Mouse (Mus musculus): ENCODE data around the gene Ldb1.
"Not testable (repeated sequence)": the region's sequence is repeated elsewhere in the genome, so short reads cannot be mapped to it uniquely, and the experiment has no call there.

Ldb1 gene

DNA sequence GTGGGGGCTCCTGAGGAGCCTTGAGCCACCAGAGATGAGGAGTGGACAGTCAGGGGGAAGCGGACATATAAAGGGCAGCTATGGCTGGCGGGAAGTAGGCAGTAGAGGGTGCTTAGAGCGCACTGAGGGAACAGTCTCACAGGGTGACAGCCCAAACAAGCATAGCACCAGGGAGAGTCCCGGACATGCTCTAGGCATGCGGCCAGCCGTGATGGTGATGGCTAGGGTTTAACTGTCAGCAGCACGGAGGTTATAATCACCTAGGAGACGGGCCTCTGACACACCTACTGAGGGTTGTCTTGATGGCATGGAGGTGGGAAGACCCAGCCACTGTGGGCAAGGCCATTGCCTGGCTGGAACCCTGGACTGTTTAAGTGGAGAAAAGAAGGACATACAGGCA is 18.4 kb downstream of the Ldb1 start:
- no peak for DNase-seq

DNA sequence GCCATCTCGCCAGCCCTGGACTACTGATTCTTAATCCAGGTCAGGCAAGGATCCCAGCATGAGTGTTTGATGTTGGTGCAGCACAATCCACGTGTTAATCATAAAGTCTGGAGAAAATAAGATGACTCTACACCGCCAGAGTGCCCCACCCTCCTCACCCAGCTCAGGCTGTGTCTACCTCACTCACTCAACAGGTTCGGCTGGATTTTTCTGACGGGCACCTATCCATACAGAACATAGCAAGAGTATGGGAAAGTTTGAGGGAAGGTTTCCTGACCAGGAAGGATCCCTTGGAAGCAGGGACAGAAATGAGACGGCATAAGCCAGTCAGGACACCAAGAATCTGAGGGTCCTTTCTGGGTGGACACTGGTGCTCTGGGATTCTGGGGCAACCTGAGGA is 20.1 kb downstream of the Ldb1 start:
- no peak for DNase-seq

DNA sequence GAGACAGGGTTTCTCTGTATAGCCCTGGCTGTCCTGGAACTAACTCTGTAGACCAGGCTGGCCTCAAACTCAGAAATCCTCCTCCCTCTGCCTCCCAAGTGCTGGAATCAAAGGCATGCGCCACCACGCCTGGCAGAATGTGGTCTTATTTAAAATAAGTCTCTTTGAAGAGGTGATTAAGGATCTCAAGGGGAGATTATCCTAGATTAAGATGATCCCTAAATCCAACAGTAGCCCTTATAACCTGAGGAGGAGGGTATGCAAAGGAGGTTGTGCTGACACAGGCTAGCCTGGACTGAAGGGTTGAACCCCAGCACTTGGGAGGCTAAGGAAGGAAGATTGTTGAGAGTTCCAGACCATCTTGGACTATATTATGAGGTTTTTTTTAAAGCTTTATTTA is 29.0 kb downstream of the Ldb1 start:
- DNase-seq = no peak

DNA sequence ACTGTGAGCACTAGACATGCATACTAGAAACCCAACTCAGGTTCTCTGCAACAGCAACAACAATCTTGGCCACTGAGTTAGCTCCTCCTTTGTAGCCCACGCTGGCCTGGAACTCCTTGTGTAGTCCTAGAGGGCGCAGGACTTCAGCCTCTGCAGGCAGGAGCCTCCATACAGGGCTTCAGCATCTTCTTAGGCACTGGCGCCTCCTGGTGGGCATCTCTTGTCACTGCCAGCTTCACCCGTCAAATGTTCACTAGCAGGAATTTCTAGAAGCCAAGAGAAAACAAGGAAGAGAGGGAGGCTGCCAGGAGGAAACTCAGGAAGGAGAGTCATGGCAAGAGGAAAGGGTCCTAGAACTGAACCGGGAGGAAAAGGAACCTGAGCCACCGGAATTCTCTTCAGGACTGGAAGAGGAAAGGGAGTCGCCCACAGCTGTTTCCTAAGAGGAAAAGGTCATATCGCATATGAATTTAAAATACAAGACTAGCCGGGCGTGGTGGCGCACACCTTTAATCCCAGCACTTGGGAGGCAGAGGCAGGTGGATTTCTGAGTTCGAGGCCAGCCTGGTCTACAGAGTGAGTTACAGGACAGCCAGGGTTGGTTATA is 30.3 kb downstream of the Ldb1 start:
- DNase-seq = peak; percentile 90

DNA sequence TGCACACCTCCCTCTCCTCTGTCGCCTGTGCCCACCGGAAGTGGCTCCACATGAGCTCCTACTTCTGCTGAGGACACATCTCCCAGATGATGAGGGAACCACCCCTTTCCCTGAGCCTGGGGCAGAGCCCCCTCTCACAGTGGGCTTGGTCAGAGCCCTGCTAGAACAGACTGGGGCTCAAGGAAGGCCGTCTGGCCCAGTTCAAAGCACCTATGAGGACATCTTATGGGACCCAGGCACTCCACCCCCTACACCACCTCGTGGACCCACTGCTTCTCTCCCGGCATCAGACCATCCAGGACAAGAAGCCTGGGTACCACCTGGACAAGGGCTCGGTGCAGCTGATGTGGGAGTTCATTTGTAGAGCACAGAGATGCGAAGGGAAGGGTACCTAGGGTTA is 39.3 kb downstream of the Ldb1 start:
- no peak for DNase-seq

DNA sequence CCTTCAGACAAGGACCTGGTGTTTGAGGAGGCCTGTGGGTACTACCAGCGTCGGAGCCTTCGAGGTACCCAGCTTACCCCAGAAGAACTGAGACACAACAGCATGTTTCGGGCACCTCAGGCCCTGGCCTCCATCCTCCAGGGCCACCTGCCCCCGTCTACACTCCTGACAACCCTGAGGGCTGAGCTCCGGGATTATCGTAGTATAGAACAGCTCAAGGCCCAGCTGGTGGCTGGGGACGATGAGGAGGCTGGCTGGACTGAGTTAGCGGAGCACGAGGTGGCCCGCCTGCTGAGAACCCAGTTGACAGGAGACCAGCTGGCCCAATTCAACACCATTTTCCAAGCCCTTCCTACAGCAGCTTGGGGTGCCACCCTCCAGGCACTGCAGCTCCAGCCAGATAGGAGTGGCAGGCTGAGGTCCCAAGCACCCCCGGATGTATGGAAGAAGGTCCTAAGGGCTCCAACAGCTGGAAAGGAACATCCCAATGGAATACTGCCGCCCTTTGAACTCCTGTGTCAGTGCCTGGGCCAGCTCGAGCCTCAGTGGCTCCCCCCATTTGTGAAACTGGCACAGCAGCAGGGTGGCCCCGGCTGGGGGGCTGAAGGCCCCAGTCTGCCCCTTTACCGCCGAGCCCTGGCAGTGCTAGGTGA is 40.1 kb downstream of the Ldb1 start:
- no peak for DNase-seq

GRCm38 (mm10) chr19:46003371-46004226 is 41.4 kb downstream of the Ldb1 start, which contains the start of gene Hps6:
TSS of gene Hps6 (plus strand) at chr19:46003508.
- DNase-seq = peak; percentile 84

DNA sequence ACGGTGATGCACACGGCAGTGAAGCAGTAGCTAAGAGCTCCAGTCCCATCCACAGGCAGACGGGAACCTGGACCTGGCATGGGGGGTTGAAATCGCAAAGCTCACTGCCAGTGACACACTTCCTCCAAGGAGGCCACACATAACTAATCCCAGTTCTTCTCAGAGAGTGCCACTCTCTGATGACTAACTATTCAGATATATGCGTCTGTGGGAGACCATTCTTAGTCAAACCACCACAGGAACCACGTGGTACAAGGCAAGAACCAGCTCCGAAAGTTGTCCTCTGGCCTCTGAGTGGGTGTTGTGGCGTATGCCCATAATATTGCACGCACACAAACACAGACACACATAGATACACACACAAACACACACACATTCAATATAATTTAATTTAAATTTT is 42.7 kb downstream of the Ldb1 start:
- DNase-seq = no peak

- DNase-seq = no peak
Measured at GRCm38 (mm10) chr19:45999378-45999777, 45.6 kb downstream of the Ldb1 start.

GRCm38 (mm10) chr19:45998694-45999217 is 46.3 kb downstream of the Ldb1 start:
- DNase-seq = no peak

DNA sequence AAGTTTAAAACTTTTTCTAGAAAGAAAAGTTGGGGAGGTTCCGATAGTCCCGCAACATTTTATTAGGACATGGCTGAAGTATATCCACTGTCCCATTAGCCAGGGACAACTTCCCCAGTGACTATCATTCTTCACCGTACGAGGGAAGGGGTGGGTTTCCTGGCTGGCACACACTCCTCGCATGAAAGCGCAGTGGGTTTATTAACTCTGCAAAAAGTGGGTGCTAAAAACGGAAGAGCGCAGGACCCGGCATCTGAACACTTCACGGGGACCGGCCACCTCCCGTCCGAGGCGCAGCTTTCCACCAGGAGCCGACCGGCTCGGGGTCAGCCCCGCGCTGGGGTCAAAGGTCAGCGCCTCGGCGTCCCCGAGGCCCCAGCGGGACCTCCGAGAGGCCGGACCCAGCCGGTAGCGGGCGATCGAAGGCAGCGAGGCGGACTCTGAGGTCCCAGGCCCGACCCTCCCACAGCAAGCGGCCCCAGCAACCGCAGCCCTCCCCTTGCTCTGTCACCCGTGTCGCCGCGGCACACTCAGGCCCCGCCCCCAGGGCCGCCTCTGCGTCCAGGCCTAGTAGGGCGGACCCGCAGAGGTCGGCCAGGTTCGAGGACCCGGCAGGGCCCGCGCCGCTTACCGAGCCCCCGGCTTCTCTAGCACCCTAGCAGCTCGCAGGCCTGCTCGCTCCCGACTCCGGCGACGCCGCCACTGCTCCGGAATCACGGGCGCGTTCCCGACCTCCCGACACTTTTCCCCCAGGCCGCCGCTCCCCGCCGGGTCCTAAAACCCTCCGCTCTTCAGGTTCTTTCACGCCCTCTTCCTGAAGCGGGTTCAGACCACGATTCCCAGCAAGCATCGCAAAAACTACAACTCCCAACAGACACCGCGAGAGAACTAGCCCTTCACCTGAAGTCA is 47.0 kb downstream of the Ldb1 start, which contains the start of gene Armh3:
Armh3 (minus strand) TSS at position 704 of the 909 bp plus-strand sequence.
- peak; percentile 94 for DNase-seq

DNA sequence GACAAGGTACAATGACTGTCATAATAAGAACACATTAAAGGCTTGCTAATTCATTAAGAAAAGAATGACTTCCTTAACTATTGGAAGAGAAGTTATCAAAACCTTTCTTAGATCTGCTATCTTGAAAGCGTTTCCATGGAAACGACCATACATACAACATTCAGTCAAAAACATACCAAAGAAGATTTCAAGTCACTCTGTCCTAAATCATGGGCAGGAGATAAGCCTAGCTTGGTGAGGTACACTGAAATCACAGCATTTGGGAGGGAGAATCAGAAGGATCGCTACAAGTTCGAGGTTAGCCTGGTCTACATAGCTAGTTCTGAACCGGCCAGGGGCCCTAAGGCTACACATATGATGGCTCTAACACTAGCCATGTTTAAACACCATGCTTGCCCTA is 47.6 kb downstream of the Ldb1 start:
- DNase-seq = no peak

- DNase-seq = no peak
Measured at GRCm38 (mm10) chr19:45993981-45994737, 50.9 kb downstream of the Ldb1 start.

DNA sequence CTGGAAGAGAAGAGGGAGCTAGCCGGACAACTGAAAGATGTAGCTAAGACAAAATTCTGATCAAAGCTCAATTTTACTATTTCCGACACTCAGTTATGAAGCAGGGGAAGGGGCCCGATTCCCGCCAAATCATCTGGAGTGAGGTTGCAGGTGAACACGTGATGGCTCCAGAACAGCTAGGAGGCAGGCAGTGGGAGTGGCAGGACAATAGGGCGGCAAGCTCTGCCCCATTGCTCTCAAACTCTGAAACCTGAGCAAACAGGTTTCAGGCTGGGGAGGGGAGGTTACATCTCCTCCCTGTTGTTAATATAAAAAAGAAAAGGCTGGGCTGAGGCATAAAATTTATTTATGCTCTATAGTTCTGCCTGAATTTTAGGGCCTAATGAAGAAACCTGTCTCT is 51.6 kb downstream of the Ldb1 start:
- not testable (repeated sequence) for DNase-seq

DNA sequence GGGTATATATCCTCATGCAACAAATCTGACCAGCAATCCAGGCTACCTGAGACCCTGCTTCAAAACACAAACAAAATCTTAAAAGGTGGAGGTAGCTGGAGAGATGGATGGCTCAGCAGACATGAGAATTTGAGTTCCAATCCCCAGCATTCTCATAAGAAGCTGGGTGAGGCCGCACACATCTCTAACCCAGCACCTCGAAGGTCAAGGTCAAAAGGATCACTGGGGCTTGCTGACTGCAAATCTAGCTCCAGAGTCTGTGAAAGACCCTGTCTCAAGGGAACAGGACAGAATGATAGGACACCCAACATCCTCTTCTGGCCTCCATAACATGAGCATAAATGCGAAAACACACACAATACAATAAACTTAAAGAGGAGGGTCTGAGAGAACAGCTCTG is 53.8 kb downstream of the Ldb1 start:
- DNase-seq = no peak

DNA sequence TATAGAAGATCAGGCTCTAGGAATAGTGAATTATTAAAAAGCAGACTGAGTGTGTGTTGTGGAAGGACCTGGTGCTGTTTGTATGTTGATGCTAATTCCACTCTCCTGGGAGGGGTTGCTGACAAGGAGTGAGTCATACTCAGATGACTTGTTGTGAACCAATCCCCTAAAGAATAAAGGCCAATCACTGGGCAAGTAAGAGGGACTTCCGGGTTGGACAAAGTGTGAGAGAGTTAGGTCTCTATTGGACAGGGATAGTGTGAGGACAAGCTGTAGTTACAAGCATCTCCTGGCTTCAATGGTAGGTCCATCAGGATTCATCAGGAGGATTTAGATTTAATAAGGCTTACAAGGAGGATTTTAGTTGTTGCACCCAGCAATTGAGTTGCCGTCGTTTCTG is 56.8 kb downstream of the Ldb1 start:
- DNase-seq = no peak

DNA sequence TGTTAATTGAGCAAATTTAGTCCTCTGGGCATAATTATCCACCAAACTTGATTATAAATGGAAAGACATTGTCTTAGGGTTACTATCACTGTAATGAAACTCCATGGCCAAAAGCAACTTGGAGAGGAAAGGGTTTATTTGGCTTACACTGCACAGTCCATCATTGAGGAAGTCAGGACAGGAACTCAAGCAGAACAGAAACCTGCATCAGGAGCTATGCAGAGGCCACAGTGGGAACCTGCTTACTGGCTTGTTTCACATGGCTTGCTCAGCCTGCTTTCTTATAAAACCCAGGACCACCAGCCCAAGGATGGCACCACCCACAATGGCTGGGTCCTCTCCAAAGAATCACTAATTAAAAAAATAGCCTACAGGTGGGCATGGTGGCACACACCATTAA is 60.6 kb downstream of the Ldb1 start:
- DNase-seq = no peak
